In the genomic region with DNA sequence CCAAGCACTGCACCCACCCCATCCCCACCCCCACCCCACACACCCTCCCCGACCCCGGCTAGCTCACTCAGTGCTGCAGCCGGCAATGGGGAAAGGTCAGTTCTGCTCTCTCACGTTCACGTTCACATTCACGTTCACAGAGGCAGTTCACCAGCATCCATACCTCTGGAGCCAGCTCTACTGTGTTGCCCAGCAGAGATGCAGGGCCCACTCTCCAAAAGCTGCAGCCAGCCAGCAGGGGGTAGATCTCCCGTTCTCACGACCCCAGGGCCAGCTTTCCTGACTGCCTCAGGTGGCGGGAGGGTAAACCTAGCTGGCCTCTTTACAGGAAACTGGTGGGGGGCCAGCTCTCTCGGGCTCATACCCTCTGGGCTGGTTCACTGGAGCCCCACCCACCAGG, we compare ENCODE assay signal across 15 mouse cellular contexts.
DNase-seq lines count a peak whose midpoint lies in the region; ATAC-seq lines count a peak whose summit lies in the region.
"Had no signal": no experiment of that assay in that cellular context is flagged by ENCODE, and none has a peak within 500 bp of the region (broad histone marks: within the 10 kb centered on the region; RNA-seq: fewer than 3 reads in every experiment).

No protein-coding gene starts in this region.

- H3K36me3 ChIP-seq in heart, embryonic 13.5 days, result no peaks in the 10 kb centered on the region
- no peaks in the 10 kb centered on the region for H3K36me3 ChIP-seq in embryonic facial prominence, embryonic 12.5 days
- no peaks in the 10 kb centered on the region for H3K36me3 ChIP-seq in hindbrain, embryonic 14.5 days (replicated peaks; ENCODE audit: control insufficient read depth, insufficient read depth)
- H3K36me3 ChIP-seq in midbrain, embryonic 16.5 days (ENCODE audit: control insufficient read depth, insufficient read depth, low read length), result no peaks in the 10 kb centered on the region

- H3K4me1 ChIP-seq in heart, embryonic 13.5 days, result peaks cover 5% of the 10 kb centered on the region; the same call in 1 of the 2 replicates
- peaks cover 7% of the 10 kb centered on the region for H3K4me1 ChIP-seq in embryonic facial prominence, embryonic 12.5 days
- H3K4me1 ChIP-seq in hindbrain, embryonic 14.5 days (replicated peaks; ENCODE audit: control insufficient read depth, insufficient read depth, low read length), result peaks cover 8% of the 10 kb centered on the region; the same call in 1 of the 2 replicates
- H3K4me1 ChIP-seq in midbrain, embryonic 16.5 days (ENCODE audit: control insufficient read depth, insufficient read depth, low read length), result peaks cover 5% of the 10 kb centered on the region; the same call in 1 of the 2 replicates

- ATAC-seq in heart, embryonic 13.5 days (ENCODE audit: extremely low read depth, insufficient number of reproducible peaks, low FRiP score, low TSS enrichment), result no peak
- 0 out of 2 replicates have a peak, but pooled peaks have one; percentile 15 for ATAC-seq in embryonic facial prominence, embryonic 12.5 days (ENCODE audit: insufficient number of reproducible peaks, insufficient read depth, low FRiP score, low TSS enrichment)
- no peak for ATAC-seq in hindbrain, embryonic 14.5 days (ENCODE audit: low FRiP score)
- ATAC-seq in midbrain, embryonic 16.5 days, result no peak
- ATAC-seq in erythroblast, adult 5-6 weeks (replicated peaks; ENCODE audit: low FRiP score, poor library complexity, severe bottlenecking), result no peak

- H3K4me2 ChIP-seq in heart, embryonic 13.5 days, result peak overlapping the region; percentile 46
- peak overlapping the region; percentile 32 for H3K4me2 ChIP-seq in embryonic facial prominence, embryonic 12.5 days (replicated peaks)
- peak overlapping the region; percentile 13; the same call in 1 of the 2 replicates for H3K4me2 ChIP-seq in hindbrain, embryonic 14.5 days (replicated peaks)
- H3K4me2 ChIP-seq in midbrain, embryonic 16.5 days (ENCODE audit: low read length), result peak overlapping the region; percentile 35

- H3K27ac ChIP-seq in heart, embryonic 13.5 days (replicated peaks), result no peak overlapping the region
- no peak overlapping the region for H3K27ac ChIP-seq in embryonic facial prominence, embryonic 12.5 days
- no peak overlapping the region for H3K27ac ChIP-seq in hindbrain, embryonic 14.5 days
- H3K27ac ChIP-seq in midbrain, embryonic 16.5 days (ENCODE audit: low read length), result no peak overlapping the region
- H3K27ac ChIP-seq: left cerebral cortex, adult 2 months had no signal

- H3K9ac ChIP-seq in heart, embryonic 13.5 days, result 0 out of 2 replicates have a peak overlapping the region, but pooled peaks have one; percentile 10
- H3K9ac ChIP-seq in embryonic facial prominence, embryonic 12.5 days, result no peak overlapping the region
- H3K9ac ChIP-seq in hindbrain, embryonic 14.5 days, result no peak overlapping the region
- H3K9ac ChIP-seq in midbrain, embryonic 16.5 days (ENCODE audit: low read depth, low read length), result no peak overlapping the region

- 4% methylated on average over 10 of the region's 10 CpGs for WGBS in heart, embryonic 13.5 days
- WGBS in embryonic facial prominence, embryonic 12.5 days, result 3% methylated on average over 10 of the region's 10 CpGs
- WGBS in hindbrain, embryonic 14.5 days, result 9% methylated on average over 10 of the region's 10 CpGs
- 3% methylated on average over 10 of the region's 10 CpGs for WGBS in midbrain, embryonic 16.5 days

- no peak for DNase-seq in heart, adult 8-10 months (ENCODE audit: low spot score)
- DNase-seq in hindbrain, embryonic 14.5 days (ENCODE audit: low spot score), result no peak
- no peak for DNase-seq in thymus, postnatal 14 days
- no peak for DNase-seq in kidney, adult 8-10 months
- DNase-seq: adrenal gland, postnatal 36 days; cerebellum, adult 2 months; gastrocnemius, postnatal 14 days; heart, postnatal 36 days; kidney, postnatal 4 days; thymus, postnatal 36 days had no signal

- H3K9me3 ChIP-seq in heart, embryonic 13.5 days, result no peaks in the 10 kb centered on the region
- H3K9me3 ChIP-seq in embryonic facial prominence, embryonic 12.5 days, result 0 out of 2 replicates have a peak, but pooled peaks cover 4% of the 10 kb centered on the region
- H3K9me3 ChIP-seq in hindbrain, embryonic 14.5 days (ENCODE audit: control insufficient read depth, low read length), result 0 out of 2 replicates have a peak, but pooled peaks cover 6% of the 10 kb centered on the region
- H3K9me3 ChIP-seq in midbrain, embryonic 16.5 days (replicated peaks; ENCODE audit: control insufficient read depth, low read length, poor library complexity, severe bottlenecking), result no peaks in the 10 kb centered on the region

- peaks cover 36% of the 10 kb centered on the region for H3K27me3 ChIP-seq in heart, embryonic 13.5 days (replicated peaks)
- 0 out of 2 replicates have a peak, but pooled peaks cover 8% of the 10 kb centered on the region for H3K27me3 ChIP-seq in embryonic facial prominence, embryonic 12.5 days
- H3K27me3 ChIP-seq in hindbrain, embryonic 14.5 days (ENCODE audit: control insufficient read depth, insufficient read depth, low read length), result no peaks in the 10 kb centered on the region
- no peaks in the 10 kb centered on the region for H3K27me3 ChIP-seq in midbrain, embryonic 16.5 days (ENCODE audit: control insufficient read depth, insufficient read depth, low read depth, low read length)

- no peak overlapping the region for H3K4me3 ChIP-seq in heart, embryonic 13.5 days
- no peak overlapping the region for H3K4me3 ChIP-seq in embryonic facial prominence, embryonic 12.5 days
- no peak overlapping the region for H3K4me3 ChIP-seq in hindbrain, embryonic 14.5 days (replicated peaks; ENCODE audit: low read length)
- H3K4me3 ChIP-seq in midbrain, embryonic 16.5 days (ENCODE audit: low read depth, low read length), result no peak overlapping the region
- H3K4me3 ChIP-seq: left cerebral cortex, adult 2 months had no signal
